Mouse (Mus musculus): ENCODE data around the gene Evi5l.

Gene Evi5l

DNA sequence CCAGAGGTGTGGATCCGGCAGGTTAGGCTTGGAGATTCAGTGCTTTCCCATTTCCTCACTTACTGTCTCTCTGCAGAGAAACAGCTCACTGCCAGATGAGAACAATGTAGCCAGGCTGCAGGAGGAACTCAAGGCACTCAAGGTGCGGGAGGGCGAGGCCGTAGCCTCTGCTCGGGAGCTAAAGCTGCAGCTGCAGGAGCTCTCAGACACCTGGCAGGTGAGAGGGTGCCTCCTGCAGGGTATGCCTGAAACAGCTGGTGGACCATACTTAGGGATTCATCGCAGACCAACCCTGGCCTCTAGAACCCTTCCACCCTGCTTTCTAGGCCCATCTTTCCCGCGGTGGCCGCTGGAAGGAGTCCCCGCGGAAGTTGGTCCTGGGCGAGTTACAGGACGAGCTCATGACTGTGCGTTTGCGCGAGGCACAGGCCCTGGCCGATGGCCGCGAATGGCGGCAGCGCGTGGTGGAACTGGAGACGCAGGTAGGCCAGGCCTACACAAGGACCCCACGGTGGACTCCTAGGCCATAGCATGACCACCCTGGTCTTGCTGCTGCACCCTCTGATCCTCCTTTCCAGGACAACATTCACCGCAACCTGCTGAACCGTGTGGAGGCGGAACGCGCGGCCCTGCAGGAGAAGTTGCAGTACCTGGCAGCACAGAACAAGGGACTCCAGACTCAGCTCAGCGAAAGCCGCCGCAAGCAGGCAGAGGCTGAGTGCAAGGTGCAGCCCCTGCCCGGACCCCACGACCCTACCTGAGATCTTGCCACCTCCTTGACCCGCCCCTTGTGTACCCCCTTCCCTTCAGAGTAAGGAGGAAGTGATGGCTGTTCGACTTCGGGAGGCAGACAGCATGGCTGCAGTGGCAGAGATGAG, 39.1 kb downstream of the Evi5l start:
- DNase-seq (ENCODE audit: low read depth, low spot score): no peak

DNA sequence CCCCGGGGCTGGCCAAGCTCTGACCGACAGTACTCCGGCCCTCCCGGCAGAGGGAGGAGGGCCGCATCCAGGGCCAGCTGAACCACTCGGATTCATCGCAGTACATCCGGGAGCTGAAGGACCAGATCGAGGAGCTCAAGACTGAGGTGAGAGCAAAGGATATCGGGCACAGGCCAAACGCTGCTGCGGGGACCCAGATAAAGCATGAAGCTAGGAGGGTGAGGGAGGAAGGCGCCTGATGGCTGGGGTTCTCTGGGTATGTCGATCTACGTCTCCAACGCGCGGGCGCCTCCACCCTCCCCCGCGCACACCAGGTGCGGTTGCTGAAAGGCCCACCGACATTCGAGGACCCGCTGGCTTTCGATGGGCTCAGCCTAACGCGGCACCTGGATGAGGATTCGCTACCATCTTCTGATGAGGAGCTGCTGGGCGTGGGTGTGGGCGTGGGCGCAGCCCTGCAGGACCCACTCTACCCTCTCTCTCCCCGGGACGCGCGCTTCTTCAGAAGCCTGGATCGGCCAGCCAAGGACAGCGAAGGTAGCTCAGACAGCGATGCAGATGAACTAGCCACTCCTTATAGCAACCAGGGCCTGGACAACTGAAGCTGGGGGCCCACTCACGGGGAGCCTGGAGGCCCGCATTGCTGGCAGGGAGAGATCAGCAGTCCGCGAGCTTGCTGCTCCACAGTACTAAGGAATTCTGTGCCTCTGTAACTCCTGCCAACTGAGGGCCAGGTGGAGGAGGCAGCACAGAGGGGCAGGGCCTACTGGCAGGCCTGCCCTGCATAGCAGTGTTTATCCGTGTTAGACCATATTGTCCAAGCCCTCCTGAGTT, 40.0 kb downstream of the Evi5l start:
- DNase-seq (ENCODE audit: low read depth, low spot score): no peak

DNA sequence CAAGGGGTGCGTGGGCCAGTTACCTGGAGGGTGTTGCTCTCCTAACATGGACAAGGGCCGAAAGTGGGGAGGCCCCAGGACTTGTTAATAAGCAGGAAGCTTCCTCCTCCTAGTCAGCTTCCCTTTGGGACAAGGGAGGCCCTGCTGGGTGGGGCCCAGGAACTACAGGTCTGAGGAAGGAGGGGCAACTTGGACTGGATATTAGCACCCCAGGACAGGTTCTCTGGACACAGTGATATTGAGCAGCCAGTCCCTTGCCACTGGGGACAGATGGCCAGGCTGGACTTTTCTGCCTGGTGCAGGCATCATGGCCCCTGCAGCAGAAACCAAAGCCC, 40.6 kb downstream of the Evi5l start:
- DNase-seq (ENCODE audit: low read depth, low spot score): no peak

DNA sequence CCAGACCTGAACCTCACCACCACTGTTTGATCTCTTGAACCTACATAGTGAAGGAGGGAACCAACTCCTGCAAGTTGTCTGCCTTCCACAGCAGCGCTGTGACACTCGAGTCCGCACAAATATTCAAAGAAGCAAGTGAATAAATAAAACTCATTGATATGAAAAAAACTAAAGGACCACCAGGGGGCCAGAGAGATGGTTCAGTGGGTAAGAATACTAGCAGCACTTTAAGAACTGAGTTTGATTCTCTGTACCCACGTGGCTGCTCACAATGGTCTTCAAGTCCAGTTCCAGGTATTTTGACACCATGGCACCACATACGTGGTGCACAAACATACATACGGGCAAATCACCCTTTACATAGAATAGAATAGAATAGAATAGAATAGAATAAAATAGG, 44.7 kb downstream of the Evi5l start:
- no peak for DNase-seq (ENCODE audit: low read depth, low spot score)

DNA sequence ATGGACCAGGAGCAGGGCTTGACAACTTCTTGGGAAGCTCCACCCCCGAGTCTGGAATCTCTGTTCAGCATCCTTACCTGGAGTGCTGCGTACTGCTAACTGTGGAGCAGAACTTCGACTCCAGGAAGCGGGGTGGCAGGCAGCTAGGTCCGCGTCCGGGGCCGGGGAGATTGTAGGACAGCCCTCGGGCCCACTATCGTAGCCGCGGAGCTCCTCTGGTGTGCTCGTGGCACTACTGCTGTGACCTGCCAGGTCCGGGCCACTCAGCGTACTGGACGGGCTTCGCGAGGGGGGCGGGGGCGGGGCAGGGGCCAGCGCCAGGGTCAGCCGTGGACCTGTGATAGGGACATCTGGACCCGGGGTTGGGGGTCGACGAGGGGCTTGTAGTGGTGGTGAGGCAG, 46.4 kb downstream of the Evi5l start:
- no peak for DNase-seq (ENCODE audit: low read depth, low spot score)

DNA sequence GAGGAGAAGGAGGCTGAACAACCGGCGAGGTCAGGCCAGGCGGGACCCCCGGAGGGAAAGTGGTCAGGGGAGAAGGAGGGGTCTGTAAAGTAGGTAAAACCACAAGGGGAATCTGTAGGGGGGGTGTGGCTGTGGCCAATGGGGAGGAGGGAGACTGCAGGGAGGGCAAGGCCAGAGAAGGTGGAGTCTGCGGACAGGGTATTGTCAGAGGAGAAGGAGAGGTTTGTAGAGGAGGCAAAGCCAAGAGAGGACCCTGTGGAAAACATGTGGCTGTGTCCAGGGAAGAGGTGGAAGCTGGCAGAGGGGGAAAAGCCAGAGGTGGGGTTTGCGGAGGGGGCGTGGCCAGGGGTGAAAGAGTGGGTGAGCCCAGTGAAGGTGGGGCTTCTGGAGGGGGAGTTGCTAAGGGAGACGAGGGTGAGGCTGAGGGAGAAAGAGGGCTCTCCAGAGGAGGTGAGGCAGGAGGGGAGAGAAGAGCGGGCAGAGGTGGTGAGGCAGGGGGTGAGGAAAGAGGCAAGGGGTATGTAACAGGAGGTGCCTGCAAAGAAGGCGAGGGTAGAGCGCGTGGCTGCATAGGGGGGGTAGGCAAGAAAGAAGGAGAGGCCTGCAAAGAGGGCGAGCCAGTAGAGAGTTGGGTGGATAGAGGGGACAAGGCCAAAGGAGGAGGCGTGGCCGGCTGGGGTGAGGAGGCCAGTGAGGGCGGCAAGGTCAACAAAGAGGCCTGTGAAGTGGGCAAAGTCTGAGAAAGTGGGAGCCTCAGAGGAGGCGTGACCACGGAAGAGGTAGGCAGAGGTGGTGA, 47.0 kb downstream of the Evi5l start:
- no peak for DNase-seq (ENCODE audit: low read depth, low spot score)

DNA sequence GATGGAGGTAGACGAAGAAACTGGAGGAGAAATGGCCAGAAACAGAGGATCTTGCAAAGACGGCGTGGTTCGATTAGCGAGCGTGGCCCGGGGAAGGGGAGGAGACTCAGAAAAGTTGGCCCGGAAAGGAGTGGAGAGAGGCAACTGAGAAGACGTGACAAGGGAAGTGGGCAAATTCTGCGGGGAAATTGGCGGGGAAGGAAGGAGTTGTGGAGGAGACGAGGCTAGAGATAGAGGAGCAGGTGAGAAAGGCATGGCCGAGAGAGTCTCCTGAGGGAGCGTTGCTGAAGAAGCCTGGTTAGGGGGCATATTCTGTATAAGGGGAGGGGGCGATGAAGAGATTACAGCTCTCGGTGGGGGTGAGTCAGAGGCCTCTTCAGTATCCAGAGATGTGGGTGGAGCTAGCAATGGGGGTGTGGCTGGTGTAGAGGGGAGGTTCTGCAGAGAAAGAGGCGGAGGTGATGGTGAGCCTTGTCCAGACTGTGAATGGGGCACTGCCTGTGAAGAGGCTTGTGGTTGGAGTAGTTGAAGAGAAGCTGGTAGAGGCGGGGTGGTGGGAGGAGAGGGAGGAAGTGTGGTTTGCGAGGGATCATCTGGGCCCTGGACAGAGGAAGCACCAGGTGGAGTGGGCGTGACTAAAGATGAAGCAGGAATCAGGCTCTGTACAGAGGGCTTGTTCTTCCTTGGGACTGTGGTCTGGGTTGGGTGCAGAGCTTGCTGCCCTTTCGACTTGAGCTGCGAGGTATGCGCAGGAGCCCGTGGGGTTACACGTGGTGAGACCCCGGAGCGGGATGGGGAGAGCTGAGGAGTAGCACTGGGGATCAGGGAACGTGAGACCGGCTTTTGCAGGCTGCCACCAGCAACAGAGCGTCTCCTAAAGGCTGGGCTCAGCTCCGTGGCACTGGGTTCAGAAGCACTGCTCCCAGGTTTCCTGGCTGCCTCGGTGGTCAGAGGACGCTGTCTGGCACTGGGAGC, 47.9 kb downstream of the Evi5l start:
- DNase-seq (ENCODE audit: low read depth, low spot score): no peak

DNA sequence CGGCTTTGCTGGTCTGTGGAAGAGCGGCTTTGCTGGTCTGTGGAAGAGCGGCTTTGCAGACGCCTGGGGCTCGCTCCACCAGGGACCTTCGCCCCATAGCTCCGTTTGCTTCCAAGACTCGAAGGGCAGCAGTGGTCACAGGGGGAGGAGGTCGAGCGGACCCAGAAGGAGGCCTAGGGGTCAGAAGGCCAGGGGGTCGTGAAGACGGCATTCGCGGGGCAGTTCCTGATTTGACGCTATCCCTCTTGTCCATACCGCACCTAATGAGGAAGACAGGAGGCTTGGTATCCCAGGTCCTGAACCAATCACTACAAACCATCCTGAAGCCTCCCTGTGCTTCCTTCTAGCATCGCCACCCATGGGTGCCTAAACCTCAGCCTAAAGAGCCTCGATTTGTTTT, 49.9 kb downstream of the Evi5l start:
- DNase-seq (ENCODE audit: low read depth, low spot score): no peak

DNA sequence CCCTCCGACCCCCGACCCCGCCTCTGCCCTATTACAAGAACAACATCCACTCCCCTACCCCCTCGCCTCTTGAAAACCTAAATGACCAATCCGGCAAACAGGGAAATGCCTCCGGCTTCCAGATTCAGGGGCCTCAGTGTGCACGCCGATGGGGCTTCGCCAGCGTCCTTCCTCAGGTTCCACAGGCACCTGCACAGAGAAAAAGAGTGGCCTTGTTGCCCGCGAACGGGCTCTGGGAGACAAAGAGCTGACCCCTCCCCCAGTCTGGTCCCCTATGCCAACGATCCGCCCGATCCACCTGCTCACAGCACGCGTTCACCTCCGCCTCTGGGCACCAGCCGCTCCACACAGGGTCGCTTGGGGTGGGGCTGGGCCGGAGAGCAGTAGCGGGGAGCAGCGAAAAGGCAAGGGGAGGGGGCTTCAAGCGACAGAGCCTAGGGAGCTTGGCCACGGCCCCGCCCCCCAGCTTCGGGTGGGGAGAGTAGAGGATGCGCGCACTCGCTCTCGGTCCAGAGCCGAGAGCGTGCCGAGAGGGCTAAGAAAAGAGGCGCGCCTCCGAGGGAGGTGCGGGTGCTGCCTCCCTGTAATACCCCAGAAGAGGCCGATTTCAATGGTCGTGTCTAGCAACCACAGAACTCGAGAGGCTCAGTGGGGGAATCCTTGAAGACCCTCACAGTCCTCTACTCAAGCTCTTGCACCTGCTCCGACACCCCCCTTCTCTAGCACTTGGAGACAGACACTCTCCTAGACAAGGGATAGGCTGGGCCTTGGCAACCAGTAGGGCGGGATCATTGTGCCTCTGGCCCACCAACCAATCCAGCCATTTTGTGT, 50.6 kb downstream of the Evi5l start, which contains the start of gene Prr36:
Gene Prr36 (minus strand): TSS at position 669 of the 831 bp plus-strand sequence.
- peak; percentile 79 for DNase-seq (ENCODE audit: low read depth, low spot score)

DNA sequence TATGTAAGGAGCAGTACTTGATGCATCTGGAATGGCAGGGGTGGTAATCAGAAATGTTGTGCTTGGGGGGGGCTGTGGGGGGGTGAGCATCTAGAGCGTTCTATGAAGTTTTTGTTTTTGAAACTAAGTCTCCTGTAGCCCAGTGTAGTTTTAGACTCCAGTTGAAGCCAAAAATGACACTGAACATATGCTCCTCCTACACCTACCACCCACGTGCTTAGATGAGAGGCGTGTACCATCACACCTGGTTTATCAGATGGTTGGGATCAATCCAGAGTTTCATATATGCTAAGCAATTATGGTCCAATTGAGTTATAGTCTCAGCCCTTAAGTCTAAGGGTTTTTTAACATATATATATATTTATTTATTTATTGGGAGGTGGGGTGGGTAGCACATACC, 53.2 kb downstream of the Evi5l start:
- DNase-seq (ENCODE audit: low read depth, low spot score): no peak

DNA sequence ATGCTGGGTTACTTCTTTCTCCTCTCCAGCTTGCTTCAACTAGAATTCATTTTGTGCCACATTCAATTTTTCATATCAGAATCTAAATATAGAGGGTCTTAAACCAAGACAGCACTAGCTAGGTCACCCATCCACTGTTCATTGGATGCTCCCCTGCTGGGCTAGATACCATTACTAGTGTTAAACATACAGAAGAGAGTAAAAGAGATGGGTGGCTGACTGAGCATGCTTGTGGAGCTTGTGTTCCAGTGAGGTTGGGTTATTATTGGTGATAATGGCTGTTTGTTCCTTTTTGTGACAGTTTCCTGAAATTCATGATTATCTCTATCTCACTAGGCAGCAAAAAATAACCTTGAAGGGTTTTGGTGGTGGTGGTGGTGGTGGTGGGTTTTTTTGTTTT, 55.7 kb downstream of the Evi5l start:
- no peak for DNase-seq (ENCODE audit: low read depth, low spot score)

DNA sequence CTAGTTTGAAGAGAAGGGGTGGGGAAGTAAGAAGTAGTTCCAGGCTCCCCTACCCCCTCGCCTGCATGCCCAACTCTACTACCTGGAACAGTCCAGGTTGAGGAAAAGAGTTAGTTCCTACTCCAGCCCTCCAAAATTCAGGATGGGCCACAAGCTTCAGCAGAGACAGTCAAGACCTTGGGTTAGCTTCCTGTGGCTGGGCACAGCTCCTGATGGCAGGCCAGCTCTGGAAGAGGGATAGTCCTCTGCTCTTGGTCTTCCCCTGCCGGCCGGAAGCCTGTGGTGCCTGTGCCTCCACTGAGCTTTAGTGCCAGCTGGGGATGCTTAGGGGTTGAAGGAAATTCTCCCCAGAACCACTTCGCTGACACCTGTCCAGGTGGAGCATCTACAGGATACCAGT, 60.0 kb downstream of the Evi5l start:
- DNase-seq (ENCODE audit: low read depth, low spot score): no peak

DNA sequence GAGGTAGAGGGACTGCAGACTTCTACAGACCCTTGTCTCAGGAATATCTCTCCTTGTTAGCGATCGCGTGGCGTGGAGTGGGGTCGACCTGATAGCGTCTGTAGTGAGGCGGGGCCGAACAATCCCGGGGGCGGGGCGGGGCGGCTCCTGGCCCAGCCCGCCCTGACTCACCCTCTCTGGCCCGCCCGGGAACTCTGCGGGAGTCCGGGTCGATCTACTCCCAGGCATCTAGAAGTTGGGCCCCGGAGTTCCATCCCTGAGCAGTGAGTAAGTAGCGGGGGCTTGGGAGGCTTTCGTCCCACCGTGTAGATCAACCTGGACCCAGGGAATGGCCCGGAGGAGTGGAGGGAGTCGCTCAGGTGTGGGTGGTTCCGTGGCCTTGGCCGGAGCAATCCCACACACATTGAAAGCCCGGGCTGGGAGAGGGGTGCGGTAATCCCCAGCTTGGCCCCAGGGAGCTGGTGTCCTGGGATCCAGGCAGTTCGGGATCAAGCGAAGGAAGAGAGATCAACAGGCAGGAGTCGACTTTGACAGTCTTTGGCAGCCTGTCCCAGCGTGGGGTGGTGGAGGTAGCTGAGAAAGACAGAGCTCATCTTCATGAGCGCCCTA, 60.5 kb downstream of the Evi5l start, which contains the start of gene Lrrc8e:
Gene Lrrc8e (plus strand): TSS at position 89 of the 609 bp plus-strand sequence.
- DNase-seq (ENCODE audit: low read depth, low spot score): no peak

DNA sequence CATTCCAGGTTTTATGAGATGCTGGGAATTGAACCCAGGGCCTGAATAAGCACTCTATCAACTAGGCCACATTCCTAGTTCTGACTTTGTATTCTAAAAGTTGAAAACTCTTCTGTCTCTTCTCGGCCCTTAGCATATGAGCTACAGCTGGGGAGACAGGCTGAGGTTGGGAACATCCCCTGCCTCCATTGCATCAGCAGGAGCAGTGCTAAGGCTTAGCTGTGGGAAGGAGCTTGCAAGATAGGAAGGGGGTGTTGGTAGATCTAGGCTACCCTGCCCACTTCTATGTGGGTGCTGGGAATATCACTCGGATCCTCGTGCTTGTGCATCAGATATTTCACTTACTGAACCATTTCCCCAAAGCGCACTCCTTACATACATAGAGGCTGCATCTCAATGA, 61.6 kb downstream of the Evi5l start:
- no peak for DNase-seq (ENCODE audit: low read depth, low spot score)

DNA sequence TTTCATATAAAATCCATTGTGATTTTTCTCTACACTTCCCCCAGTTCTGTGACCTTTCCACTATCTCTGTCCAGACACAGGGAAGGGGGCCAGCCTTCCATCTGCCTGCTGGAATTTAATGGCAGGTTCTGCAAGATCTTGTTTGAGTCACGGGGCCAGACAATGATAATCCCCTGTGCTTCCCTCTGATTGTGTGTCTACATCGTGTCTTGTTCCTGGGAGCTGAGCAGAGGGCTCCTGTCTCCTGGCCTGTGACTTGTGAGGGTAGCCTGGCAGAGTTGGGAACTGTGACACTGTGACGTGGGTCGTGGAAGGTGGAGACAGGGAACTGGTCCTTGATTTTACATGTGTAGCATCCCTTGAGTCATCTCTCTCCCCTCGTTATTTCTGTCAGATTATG, 63.4 kb downstream of the Evi5l start:
- no peak for DNase-seq (ENCODE audit: low read depth, low spot score)

DNA sequence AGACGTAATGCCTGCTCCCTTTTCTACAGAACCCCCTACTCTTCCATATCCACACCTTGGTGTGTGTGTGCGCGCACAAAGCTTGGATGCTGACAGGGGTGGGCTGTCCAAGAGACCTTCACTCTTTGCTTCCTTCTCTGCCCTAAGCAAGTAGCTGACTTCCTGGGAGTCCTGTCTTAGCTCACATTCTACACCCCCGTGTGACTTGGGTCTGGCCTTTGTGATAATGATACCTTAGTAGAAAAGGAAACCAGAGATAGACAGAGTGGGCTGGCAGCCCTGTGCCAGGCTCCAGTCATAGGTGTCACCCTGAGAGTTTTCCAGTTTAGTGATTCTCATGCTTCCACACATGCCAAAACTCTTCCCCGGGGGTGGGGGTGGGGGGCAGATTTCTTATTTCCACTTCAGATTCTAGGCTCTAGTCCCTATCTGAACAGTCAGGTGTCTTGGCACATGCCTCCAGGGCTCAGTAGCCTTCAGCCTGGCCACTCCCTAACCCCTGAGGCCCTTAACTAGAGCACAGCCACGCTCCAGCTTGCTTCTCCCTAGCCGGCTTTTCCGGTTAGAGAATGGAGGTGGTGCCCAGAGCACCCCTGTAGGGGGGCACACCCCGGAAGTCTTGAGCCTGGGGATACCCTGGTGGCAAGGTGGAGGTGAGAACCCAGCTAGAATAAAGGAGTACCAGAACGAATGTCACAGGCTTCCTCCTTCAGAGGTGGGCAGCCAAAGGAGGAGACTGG, 64.4 kb downstream of the Evi5l start:
- DNase-seq (ENCODE audit: low read depth, low spot score): no peak

DNA sequence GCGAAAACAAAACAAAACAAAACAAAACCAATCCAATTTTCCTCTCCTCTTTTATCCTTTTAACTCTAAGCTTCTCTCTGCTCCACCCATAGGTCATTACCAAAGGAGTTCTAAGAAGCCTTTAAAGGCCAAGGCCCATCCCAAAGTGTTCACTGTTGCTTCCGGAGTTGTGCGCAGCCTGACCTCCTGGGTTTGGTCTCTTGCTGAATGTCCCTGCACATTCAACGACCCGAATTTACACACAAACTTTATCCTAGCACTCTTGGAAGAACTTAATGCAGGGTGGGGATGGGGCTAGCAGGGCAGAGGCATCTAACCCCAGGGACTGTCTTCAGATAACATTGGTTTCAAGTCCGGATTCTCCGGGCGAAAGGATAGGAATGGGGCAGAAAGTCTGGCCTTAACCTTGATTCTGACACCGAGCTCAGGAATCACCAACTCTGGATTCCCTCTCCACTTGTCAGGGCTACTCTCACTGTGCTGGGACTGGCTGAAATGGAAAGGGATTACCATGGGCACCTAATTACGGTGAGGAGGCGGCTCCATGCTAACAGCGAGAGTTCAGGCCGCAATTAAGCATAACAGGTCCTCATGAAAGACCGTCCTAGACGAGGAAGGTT, 71.6 kb downstream of the Evi5l start:
- DNase-seq (ENCODE audit: low read depth, low spot score): no peak
